Mouse (Mus musculus): ENCODE measurements at regions not wholly inside any gene's neighbourhood (a gene's known extent, or its start where the extent isn't known, plus 50 kb on each side); places are given as distances from the start of the nearest gene placed in this dataset.

- no peak for DNase-seq
These were observed 58.4 kb upstream of the Pced1b start for GRCm38 (mm10) chr15:97188545-97188944.

GRCm38 (mm10) chr15:97187831-97188230 lies 59.1 kb upstream of the Pced1b start:
- no peak for DNase-seq

GRCm38 (mm10) chr15:97186034-97186433 lies 60.9 kb upstream of the Pced1b start:
- DNase-seq: no peak

GRCm38 (mm10) chr15:97182617-97183038 lies 64.3 kb upstream of the Pced1b start:
- peak in 1 of 2 experiments; percentile 5 for DNase-seq

- DNase-seq: peak in 1 of 2 experiments; percentile 11
These were observed 65.8 kb upstream of the Pced1b start for GRCm38 (mm10) chr15:97180970-97181669.

- DNase-seq: no peak
These were observed 68.6 kb upstream of the Pced1b start for GRCm38 (mm10) chr15:97178286-97178685.

GRCm38 (mm10) chr15:97177806-97178205 lies 69.1 kb upstream of the Pced1b start:
- DNase-seq: no peak

GRCm38 (mm10) chr15:97174989-97175388 lies 71.9 kb upstream of the Pced1b start:
- DNase-seq: no peak

GRCm38 (mm10) chr15:97173233-97173632 lies 73.7 kb upstream of the Pced1b start:
- no peak for DNase-seq

GRCm38 (mm10) chr15:97170074-97170473 lies 76.8 kb upstream of the Pced1b start:
- DNase-seq: peak in 1 of 2 experiments; percentile 8

GRCm38 (mm10) chr15:97169381-97169780 lies 77.5 kb upstream of the Pced1b start:
- no peak for DNase-seq

GRCm38 (mm10) chr15:97167116-97167515 lies 79.8 kb upstream of the Pced1b start:
- no peak for DNase-seq

- no peak for DNase-seq
These were observed 82.3 kb upstream of the Pced1b start for GRCm38 (mm10) chr15:97164616-97165015.

GRCm38 (mm10) chr15:97163971-97164370 lies 82.9 kb upstream of the Pced1b start:
- DNase-seq: no peak

GRCm38 (mm10) chr15:97163090-97163489 lies 83.8 kb upstream of the Pced1b start:
- no peak for DNase-seq

- no peak for DNase-seq
These were observed 84.6 kb upstream of the Pced1b start for GRCm38 (mm10) chr15:97162305-97162704.

GRCm38 (mm10) chr15:97161530-97161929 lies 85.4 kb upstream of the Pced1b start:
- no peak for DNase-seq

- DNase-seq: peak in 1 of 2 experiments; percentile 14
These were observed 94.6 kb upstream of the Pced1b start for GRCm38 (mm10) chr15:97152354-97152753.

GRCm38 (mm10) chr15:97151793-97152192 lies 95.1 kb upstream of the Pced1b start:
- peak in 1 of 2 experiments; percentile 7 for DNase-seq

- no peak for DNase-seq
These were observed 95.4 kb upstream of the Slc38a4 start for GRCm38 (mm10) chr15:97150983-97151735.

GRCm38 (mm10) chr15:97141958-97142357 lies 86.2 kb upstream of the Slc38a4 start:
- no peak for DNase-seq

- no peak for DNase-seq
These were observed 82.5 kb upstream of the Slc38a4 start for GRCm38 (mm10) chr15:97138265-97138664.

GRCm38 (mm10) chr15:97135291-97135690 lies 79.5 kb upstream of the Slc38a4 start:
- DNase-seq: peak; percentile 13 to 53

- no peak for DNase-seq
These were observed 72.0 kb upstream of the Slc38a4 start for GRCm38 (mm10) chr15:97127771-97128170.

Data from cerebellum, postnatal 25 days (tissue).